Mouse (Mus musculus): ENCODE data around the gene Col27a1.

DNA sequence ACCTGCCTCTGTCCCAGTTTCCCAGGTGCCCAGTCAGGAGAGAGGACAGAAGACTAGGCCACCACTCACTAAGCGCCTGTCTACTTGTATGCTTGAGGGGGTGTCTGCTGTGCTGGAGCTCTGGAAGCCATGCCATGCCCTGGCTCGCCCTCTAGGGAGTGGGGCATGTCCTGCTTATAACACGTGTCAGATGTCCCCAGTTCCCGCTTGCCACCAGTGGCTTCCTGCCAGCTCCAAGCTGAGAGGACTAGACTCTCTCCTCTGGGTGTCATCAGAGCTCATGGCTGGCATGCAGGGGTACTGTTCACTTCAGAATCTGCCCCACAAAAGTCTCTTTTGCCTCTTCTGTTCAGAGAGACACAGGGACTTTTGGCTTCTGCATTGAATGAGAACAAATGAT lies 55.0 kb downstream of the Col27a1 start:
- TF ChIP-seq GATA1 (IDR thresholded peaks at IDR 0.05; ENCODE audit: borderline replicate concordance, low read length): no peak
- TF ChIP-seq FLI1 (IDR thresholded peaks at IDR 0.05; ENCODE audit: low read length): no peak
